Mouse (Mus musculus): ENCODE data around the gene Zmym1. TPM values are rescaled to one million over a fixed set of nuclear protein-coding genes. Genes with fewer than 3 reads are reported as not detected.
"Not testable (repeated sequence)": the region's sequence is repeated elsewhere in the genome, so short reads cannot be mapped to it uniquely, and the experiment has no call there.

Gene Zmym1
- polyA plus RNA-seq, 1 experiment from 2014 or later: 24.6 TPM

GRCm38 (mm10) chr4:127023201-127023600, 37.8 kb downstream of the Zmym1 start:
- peak overlapping the region; percentile 90 for H3K9ac ChIP-seq (replicated peaks)
- H3K27me3 ChIP-seq (replicated peaks): no peaks in the 10 kb centered on the region
- peak overlapping the region; percentile 95 for H3K4me2 ChIP-seq
- H3K36me3 ChIP-seq: peaks cover 29% of the 10 kb centered on the region
- H3K4me1 ChIP-seq: peaks cover 43% of the 10 kb centered on the region
- no peak for ATAC-seq (ENCODE audit: low FRiP score)
- H3K4me3 ChIP-seq (replicated peaks): peak overlapping the region; percentile 96
- H3K9me3 ChIP-seq (replicated peaks): no peaks in the 10 kb centered on the region
- H3K27ac ChIP-seq (replicated peaks): no peak overlapping the region
- 2% methylated on average over 9 of the region's 9 CpGs for WGBS

- ATAC-seq (ENCODE audit: low FRiP score): peak; percentile 71
- peaks cover 41% of the 10 kb centered on the region for H3K4me1 ChIP-seq
- H3K36me3 ChIP-seq: peaks cover 19% of the 10 kb centered on the region
- H3K9ac ChIP-seq (replicated peaks): peak overlapping the region; percentile 90
- H3K27ac ChIP-seq (replicated peaks): peak overlapping the region; percentile 98
- WGBS: 0% methylated on average over 51 of the region's 53 CpGs
- H3K4me3 ChIP-seq (replicated peaks): peak overlapping the region; percentile 96
- no peaks in the 10 kb centered on the region for H3K27me3 ChIP-seq (replicated peaks)
- H3K9me3 ChIP-seq (replicated peaks): no peaks in the 10 kb centered on the region
- H3K4me2 ChIP-seq: peak overlapping the region; percentile 95
These were observed 38.8 kb downstream of the Zmym1 start for GRCm38 (mm10) chr4:127021989-127022626.

- WGBS: under 1% methylated on average over 63 of the region's 87 CpGs
- Histone ChIP-seq H3K4me1 (peaks cover 34% of the 10 kb centered on the region), H3K27ac (replicated peaks) (peak within 1 kb of the TSS; percentile 98), H3K27me3 (replicated peaks) (no peaks in the 10 kb centered on the region), H3K36me3 (peaks cover 12% of the 10 kb centered on the region), H3K4me3 (replicated peaks) (peak within 1 kb of the TSS; percentile 96), H3K4me2 (peak within 1 kb of the TSS; percentile 95), H3K9me3 (replicated peaks) (no peaks in the 10 kb centered on the region), H3K9ac (replicated peaks) (peak within 1 kb of the TSS; percentile 90)
- ATAC-seq (ENCODE audit: low FRiP score): peak; percentile 96
These were observed 39.6 kb downstream of the Zmym1 start, which contains the start of gene Sfpq for GRCm38 (mm10) chr4:127021151-127021945. Sfpq (plus strand) TSS chr4:127021324.

GRCm38 (mm10) chr4:127020411-127021150, 40.4 kb downstream of the Zmym1 start:
- Histone ChIP-seq H3K36me3 (peaks cover 6% of the 10 kb centered on the region; the same call in 1 of the 2 replicates), H3K4me3 (replicated peaks) (peak overlapping the region; percentile 96), H3K9ac (replicated peaks) (0 out of 2 replicates have a peak overlapping the region, but pooled peaks have one; percentile 20), H3K9me3 (replicated peaks) (no peaks in the 10 kb centered on the region), H3K4me1 (peaks cover 33% of the 10 kb centered on the region), H3K4me2 (peak overlapping the region; percentile 64), H3K27ac (replicated peaks) (peak overlapping the region; percentile 10; the same call in 1 of the 2 replicates), H3K27me3 (replicated peaks) (no peaks in the 10 kb centered on the region)
- ATAC-seq (ENCODE audit: low FRiP score): no peak
- WGBS: 13% methylated on average over 13 of the region's 13 CpGs

GRCm38 (mm10) chr4:127016366-127016765, 44.6 kb downstream of the Zmym1 start:
- no peak overlapping the region for H3K27ac ChIP-seq (replicated peaks)
- H3K4me3 ChIP-seq (replicated peaks): no peak overlapping the region
- peaks cover 13% of the 10 kb centered on the region for H3K4me1 ChIP-seq
- H3K4me2 ChIP-seq: no peak overlapping the region
- no peak overlapping the region for H3K9ac ChIP-seq (replicated peaks)
- H3K9me3 ChIP-seq (replicated peaks): no peaks in the 10 kb centered on the region
- H3K27me3 ChIP-seq (replicated peaks): no peaks in the 10 kb centered on the region
- WGBS: 83% methylated on average over 4 of the region's 4 CpGs
- H3K36me3 ChIP-seq: no peaks in the 10 kb centered on the region
- no peak for ATAC-seq (ENCODE audit: low FRiP score)

- 12% methylated on average over 14 of the region's 26 CpGs for WGBS
- peak; percentile 92 for ATAC-seq (ENCODE audit: low FRiP score)
These were observed 45.5 kb downstream of the Zmym1 start for GRCm38 (mm10) chr4:127015294-127015993.

GRCm38 (mm10) chr4:127005113-127005936, 55.6 kb downstream of the Zmym1 start:
- ATAC-seq (ENCODE audit: low FRiP score): peak; percentile 90
- Histone ChIP-seq H3K4me1 (peaks cover 28% of the 10 kb centered on the region), H3K27me3 (replicated peaks) (no peaks in the 10 kb centered on the region), H3K9me3 (replicated peaks) (no peaks in the 10 kb centered on the region), H3K9ac (replicated peaks) (peak overlapping the region; percentile 48), H3K27ac (replicated peaks) (peak overlapping the region; percentile 83), H3K4me3 (replicated peaks) (peak overlapping the region; percentile 35), H3K36me3 (no peaks in the 10 kb centered on the region), H3K4me2 (peak overlapping the region; percentile 62)
- WGBS: 13% methylated on average over 25 of the region's 25 CpGs

More at GRCm38 (mm10) chr4:127015294-127015993, 45.5 kb downstream of the Zmym1 start:
- peak overlapping the region; percentile 34 for H3K4me3 ChIP-seq (replicated peaks)
- H3K36me3 ChIP-seq; H3K9me3 ChIP-seq (replicated peaks); H3K4me1 ChIP-seq; H3K9ac ChIP-seq (replicated peaks); H3K27me3 ChIP-seq (replicated peaks): not testable (repeated sequence)
- H3K27ac ChIP-seq (replicated peaks): peak overlapping the region; percentile 71; the same call in 1 of the 2 replicates
- peak overlapping the region; percentile 46 for H3K4me2 ChIP-seq

GRCm38 (mm10) chr4:127004384-127004783, 56.6 kb downstream of the Zmym1 start:
- H3K36me3 ChIP-seq: no peaks in the 10 kb centered on the region
- H3K9ac ChIP-seq (replicated peaks): peak overlapping the region; percentile 48; the same call in 1 of the 2 replicates
- H3K4me3 ChIP-seq (replicated peaks): no peak overlapping the region
- peak overlapping the region; percentile 83 for H3K27ac ChIP-seq (replicated peaks)
- H3K27me3 ChIP-seq (replicated peaks): no peaks in the 10 kb centered on the region
- 78% methylated on average over 3 of the region's 3 CpGs for WGBS
- no peaks in the 10 kb centered on the region for H3K9me3 ChIP-seq (replicated peaks)
- ATAC-seq (ENCODE audit: low FRiP score): no peak
- H3K4me2 ChIP-seq: peak overlapping the region; percentile 62
- peaks cover 31% of the 10 kb centered on the region for H3K4me1 ChIP-seq

GRCm38 (mm10) chr4:127000601-127001105, 60.3 kb downstream of the Zmym1 start:
- H3K36me3 ChIP-seq: no peaks in the 10 kb centered on the region
- 0 out of 2 replicates have a peak, but pooled peaks have one; percentile 19 for ATAC-seq (ENCODE audit: low FRiP score)
- peaks cover 25% of the 10 kb centered on the region for H3K4me1 ChIP-seq
- H3K4me3 ChIP-seq (replicated peaks): no peak overlapping the region
- 21% methylated on average over 8 of the region's 8 CpGs for WGBS
- no peak overlapping the region for H3K9ac ChIP-seq (replicated peaks)
- H3K27ac ChIP-seq (replicated peaks): no peak overlapping the region
- H3K4me2 ChIP-seq: peak overlapping the region; percentile 25
- no peaks in the 10 kb centered on the region for H3K9me3 ChIP-seq (replicated peaks)
- no peaks in the 10 kb centered on the region for H3K27me3 ChIP-seq (replicated peaks)

GRCm38 (mm10) chr4:126999372-126999771, 61.6 kb downstream of the Zmym1 start:
- 97% methylated on average over 16 of the region's 16 CpGs for WGBS
- ATAC-seq (ENCODE audit: low FRiP score); H3K9ac ChIP-seq (replicated peaks); H3K27me3 ChIP-seq (replicated peaks); H3K27ac ChIP-seq (replicated peaks); H3K36me3 ChIP-seq; H3K9me3 ChIP-seq (replicated peaks); H3K4me3 ChIP-seq (replicated peaks); H3K4me2 ChIP-seq: not testable (repeated sequence)
- peaks cover 12% of the 10 kb centered on the region for H3K4me1 ChIP-seq

Measured in neural tube, embryonic 15.5 days (tissue).